Mouse (Mus musculus) urinary bladder, postnatal 36 days (tissue): ENCODE results near the gene Cog6.
A peak's percentile ranks its signal among the peaks of the same experiment; 100 is the strongest.
"Not testable (repeated sequence)": the region's sequence is repeated elsewhere in the genome, so short reads cannot be mapped to it uniquely, and the experiment has no call there.

Source experiments
- DNase-seq, 2 experiments: peaks; one replicate each; pipeline ENCODE4 v3.0.0; 2022; ENCODE audit warnings: low spot score in 2 of 2, mixed read lengths in 1 of 2

Gene Cog6

DNA sequence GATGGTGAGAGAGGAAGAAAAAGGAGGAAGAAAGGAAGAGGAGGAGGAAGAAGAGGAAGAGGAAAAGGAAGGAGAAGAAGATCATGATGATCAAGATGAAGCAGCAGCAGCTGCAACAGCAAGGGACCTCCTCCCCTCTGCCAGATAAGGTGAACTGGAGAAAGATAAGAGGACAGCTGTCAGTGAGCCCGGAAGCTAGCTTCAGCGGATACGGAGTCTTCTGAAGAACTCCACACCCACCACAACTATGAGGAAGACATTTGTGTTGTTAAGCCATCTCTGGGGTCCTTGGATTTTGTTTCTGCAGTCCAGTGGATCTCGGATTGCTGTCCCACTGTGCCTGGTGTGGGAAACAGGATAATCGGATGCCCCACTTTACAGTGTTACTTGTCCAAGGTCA lies 15.4 kb upstream of the Cog6 start:
- no peak for DNase-seq

DNA sequence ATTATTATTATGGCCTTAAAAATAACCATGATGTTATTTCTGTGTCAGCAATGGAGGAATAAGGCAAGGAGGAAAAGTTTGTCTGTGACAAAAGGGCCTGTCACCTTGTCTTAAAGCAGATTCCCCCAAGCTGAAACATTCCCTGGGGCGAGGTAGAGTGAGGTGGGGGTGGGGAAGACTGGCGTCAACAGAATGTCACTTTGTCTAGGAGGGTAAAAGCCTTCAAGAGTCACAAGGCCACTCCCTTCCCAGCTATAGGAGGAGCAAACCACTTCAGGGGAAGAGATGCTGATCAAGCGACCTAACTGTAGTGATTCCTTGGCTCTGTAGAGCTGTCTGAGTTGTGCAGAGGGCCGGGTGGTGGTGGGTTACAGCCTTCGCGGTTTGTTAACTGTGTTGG lies 14.5 kb upstream of the Cog6 start:
- DNase-seq = no peak

- peak; percentile 51 to 70 for DNase-seq
Measured at GRCm38 (mm10) chr3:53029046-53029445, 12.0 kb upstream of the Cog6 start.

- DNase-seq = no peak
Measured at GRCm38 (mm10) chr3:53027333-53027732, 10.3 kb upstream of the Cog6 start.

- no peak for DNase-seq
Measured at GRCm38 (mm10) chr3:53007411-53007810, 9.6 kb downstream of the Cog6 start.

GRCm38 (mm10) chr3:53004406-53005114 lies 12.5 kb downstream of the Cog6 start:
- no peak for DNase-seq

DNA sequence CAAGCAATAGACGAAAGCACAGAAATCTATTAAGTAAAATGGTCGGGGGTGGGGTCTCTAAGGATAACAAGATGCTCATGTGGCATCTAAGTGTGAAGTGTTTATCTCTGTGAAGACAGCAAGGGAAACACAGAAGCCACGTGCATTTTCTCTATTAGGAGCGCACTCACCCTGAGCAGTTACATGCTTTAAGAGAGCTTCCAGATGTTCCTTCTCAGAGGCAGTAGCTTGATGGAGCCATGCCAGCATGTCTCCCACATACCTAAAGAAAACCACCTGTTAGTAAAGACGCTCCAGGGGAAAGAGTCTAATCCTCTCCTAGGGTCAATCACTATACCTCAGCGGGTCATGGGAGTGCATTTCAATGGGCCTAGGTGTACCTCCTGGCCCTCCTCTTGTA lies 15.0 kb downstream of the Cog6 start:
- DNase-seq = no peak

DNA sequence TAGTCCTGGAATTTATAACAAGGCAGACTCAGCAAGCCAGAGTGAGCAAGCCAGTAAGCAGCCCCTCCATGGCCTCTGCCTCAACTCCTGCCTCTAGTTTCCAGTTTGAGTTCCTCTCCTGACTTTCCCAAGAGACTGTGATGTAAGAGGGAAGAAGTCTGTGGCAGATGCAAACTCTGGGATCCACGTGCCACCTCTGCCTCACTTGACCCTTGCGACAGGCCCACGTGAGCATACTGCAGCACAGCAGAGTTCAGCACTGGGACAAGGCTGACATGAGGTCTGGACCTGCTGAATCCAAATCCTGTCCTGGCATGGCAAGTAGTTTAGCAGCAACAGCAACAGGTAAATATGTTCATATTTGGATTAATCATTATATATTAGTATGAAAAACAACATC lies 17.0 kb downstream of the Cog6 start:
- peak in 1 of 2 experiments; percentile 43 for DNase-seq

DNA sequence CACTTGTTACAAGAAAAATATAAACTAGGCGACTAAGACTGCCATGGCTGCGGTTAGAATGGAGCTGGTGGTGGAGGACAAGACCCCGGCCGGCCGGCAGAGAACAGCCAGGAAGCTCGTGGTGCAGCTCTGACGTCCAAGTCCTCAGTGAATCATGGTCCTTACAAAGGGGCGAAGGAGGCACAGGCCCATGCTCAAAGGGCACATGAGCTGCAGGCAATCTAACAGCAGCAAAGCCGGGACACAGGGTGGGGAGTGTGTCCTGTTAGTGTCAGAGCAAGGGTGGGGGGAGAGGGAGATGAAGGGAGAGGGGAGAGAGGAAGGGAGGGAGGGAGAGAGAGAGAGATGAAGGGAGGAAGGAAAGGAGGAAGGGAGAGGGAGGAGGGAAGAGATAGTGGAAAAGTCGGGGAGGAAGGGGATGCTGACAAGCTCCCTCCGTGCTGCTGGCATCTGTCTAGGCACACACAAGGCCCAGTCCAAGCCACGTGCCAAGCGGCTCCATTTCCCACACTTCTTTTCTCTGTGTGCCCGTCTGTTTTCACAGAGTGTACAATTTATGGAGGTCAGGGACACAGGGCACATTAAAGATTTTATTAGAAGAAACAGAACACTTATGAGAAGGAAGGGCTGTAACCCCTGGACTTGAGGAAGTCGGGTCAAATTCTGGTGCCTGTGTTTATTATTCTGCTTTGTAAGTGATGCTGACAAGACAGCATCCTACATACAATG lies 17.9 kb downstream of the Cog6 start:
- DNase-seq = no peak

GRCm38 (mm10) chr3:52997381-52997780 lies 19.7 kb downstream of the Cog6 start:
- DNase-seq = no peak

- DNase-seq = no peak
Measured at GRCm38 (mm10) chr3:52996635-52997034, 20.4 kb downstream of the Cog6 start.

GRCm38 (mm10) chr3:52994666-52995065 lies 22.4 kb downstream of the Cog6 start:
- no peak for DNase-seq

DNA sequence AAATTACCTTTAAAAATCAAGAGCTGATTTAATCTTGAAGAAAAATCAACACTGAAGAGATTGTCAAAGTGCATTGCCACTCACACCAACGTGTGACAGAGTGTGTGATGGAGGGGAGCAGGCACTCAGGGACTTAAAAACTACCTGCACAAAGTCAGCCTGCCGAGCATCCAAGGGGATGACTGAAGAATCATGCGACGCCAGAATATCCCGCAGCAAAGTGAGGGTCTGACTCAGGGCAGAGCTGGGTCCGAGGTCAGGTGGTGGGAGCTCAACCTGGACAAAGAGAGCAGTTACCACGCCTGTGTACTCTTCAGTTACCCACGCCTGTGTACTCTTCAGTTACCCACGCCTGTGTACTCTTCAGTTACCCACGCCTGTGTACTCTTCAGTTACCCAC lies 23.7 kb downstream of the Cog6 start:
- DNase-seq = no peak

DNA sequence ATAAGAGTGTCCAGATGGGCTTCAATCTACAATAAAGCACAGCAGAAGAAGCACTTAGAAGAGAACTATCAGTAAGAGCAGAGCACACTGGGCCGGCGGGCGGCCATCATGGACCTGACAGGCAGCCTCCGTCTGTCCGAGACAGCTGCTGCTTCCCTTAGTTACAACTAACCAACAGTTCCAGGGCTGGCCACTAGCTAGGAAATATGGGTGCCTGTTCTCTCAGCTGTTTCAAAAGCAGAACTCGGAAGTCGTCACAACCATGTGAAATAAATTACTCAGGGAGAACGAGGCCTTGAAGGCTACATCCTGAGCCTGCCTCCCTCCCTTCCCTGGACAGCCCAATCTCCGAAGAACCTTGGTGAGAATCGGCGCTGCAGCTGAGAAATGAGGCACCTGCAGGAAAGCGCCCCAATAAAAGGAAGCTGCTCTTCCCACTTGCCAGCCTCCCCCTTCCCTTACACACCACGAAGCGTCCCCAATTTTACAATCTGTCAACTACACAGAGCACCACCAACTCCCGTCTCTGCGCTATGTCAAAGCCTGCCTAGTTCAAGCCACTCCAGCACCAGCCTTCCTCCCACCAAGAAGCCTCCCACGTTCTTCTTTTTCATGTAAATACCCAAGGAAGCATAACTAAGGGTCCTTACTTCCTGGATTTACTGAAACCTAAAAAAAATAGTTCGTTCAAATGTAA lies 26.8 kb downstream of the Cog6 start:
- no peak for DNase-seq

- DNase-seq = not testable (repeated sequence)
Measured at GRCm38 (mm10) chr3:52985508-52985941, 31.5 kb downstream of the Cog6 start.

- no peak for DNase-seq
Measured at GRCm38 (mm10) chr3:52983772-52984171, 33.3 kb downstream of the Cog6 start.

DNA sequence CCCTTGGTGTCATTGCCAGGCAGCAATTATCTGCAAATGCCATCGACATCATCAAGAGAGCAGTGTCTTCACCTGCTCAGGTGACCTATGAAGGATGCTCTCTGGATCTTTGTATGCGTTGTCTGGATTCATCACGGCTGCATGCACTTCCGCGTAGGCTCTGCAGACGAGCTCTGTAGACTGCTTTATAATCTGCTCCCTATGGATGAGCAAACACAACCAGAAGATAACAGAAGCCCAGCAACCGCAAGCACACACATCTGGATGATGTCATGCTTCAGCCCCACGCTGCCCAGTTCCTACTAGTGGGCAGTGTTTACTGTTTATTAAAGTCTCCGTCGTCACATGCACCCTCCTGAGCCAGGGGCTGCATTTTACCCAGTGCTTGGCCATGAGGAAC lies 34.0 kb downstream of the Cog6 start:
- DNase-seq = no peak

DNA sequence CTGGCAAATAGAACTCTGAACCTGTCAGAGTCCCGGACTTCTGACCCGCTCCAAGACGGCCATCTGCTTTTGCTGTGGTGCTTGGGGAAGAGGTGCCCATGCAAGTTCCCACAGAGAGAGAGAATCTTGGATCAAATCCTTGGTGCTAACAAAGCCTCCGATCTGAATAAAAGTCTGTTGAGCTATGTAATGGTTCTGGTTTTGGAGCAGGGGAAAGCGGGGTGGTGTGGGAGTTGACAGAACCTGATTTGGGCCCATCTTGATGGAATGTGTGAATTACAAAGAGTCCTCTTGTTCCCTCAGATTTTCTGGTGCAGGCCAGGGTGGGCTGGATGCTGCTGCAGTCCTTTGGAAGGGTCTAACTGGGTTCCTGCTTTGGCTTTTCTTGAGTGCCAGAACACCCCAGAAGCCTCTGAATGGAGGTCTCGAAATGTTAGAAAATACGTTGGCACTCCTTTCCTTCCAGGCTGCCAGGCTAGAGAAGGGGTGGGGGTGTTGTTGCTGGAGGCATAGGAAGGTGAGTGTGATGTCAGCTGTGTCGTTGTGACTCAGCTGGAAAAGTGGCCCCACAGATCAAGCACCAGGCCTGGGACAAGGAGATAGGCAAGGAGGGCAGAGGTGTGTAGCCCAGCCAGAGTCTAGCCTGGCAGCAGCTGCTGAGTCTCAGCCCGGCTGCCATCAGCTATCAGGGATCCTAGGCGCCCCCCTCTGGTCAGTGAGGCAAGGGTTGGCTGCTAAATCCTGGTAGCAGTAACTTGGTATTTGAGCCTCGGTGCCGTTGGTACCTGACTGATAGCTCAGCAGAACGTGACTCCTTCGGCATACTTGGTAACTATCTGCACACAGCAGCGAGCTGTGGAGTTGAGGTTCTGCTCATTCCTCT lies 42.1 kb downstream of the Cog6 start:
- DNase-seq = peak; percentile 42 to 67

GRCm38 (mm10) chr3:52972916-52973315 lies 44.1 kb downstream of the Cog6 start:
- no peak for DNase-seq

DNA sequence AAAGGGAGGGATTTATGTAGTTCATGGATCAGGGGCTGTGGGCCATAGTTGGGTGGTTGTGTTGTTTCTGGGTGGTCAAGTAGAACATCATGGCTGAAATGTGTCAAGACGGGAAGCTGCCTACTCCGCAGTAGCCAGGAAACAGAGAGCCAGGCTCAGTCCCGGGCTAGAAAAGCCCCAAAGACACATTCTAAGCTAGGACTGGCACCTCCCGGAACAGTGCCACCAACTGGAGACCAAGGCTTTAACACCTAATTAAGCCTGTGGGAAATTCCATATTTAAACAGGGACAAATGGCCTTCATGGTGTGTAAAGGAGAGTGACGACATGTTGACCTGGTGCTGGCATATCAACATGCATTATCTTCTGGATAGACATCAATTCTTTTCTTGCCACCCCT lies 50.0 kb downstream of the Cog6 start:
- no peak for DNase-seq

GRCm38 (mm10) chr3:52964206-52964605 lies 52.8 kb downstream of the Cog6 start:
- no peak for DNase-seq

DNA sequence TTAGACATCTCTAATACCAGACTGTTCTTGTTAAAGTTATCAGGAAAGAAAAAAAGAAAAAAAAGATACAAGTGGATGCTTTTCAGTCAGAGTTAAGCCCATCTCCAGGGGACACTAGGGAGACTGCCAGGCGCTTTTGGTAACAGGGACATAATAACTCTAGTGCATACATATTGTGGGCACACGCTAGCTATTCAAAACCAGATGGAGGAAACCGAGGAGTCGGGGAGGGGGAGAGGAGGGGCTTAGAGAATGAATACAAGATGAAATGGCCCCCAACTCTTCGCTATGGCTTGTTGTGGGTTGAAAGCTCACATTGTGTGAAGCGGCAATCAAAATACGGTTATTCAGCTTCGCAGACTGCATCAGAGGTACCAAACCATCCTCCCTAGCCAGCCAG lies 53.6 kb downstream of the Cog6 start:
- no peak for DNase-seq
